Mouse (Mus musculus) liver, postnatal 0 days (tissue): Measurements from ENCODE around the gene Wfdc3. TPM values are rescaled to one million over a fixed set of nuclear protein-coding genes. Genes with fewer than 3 reads are reported as not detected.

Experiments used
- ATAC-seq: fragments of 200-750 bp; cut with Nextera tagmentation; 2 replicates; pipeline ENCODE4 v1.8.0; 2017; ENCODE audit warnings: mild to moderate bottlenecking, moderate library complexity
- DNase-seq: peaks from one replicate; pipeline ENCODE4 v3.0.0-alpha.2; 2016
- H3K27ac ChIP-seq: fragments of 300-500 bp; sonication (generic); 2 replicates; pipeline ENCODE4 v1.5.1; 2014; ENCODE audit warnings: antibody characterized with exemption, moderate library complexity, mild to moderate bottlenecking, low read depth
- H3K27me3 ChIP-seq: fragments of 300-500 bp; sonication (generic); 2 replicates; pipeline ENCODE4 v1.6.1; 2014; ENCODE audit warnings: low read length, control low read depth, mixed read lengths; ENCODE audit not compliant: insufficient read depth
- H3K36me3 ChIP-seq: fragments of 300-500 bp; sonication (generic); replicated peaks from 2 replicates; pipeline ENCODE4 v1.6.1; 2014; ENCODE audit warnings: mild to moderate bottlenecking, control low read depth, low read length, moderate library complexity, mixed read lengths; ENCODE audit not compliant: insufficient read depth
- H3K4me1 ChIP-seq: fragments of 300-500 bp; sonication (generic); 2 replicates; pipeline ENCODE4 v1.6.1; 2014; ENCODE audit warnings: antibody characterized with exemption, mild to moderate bottlenecking, control low read depth; ENCODE audit not compliant: insufficient read depth
- H3K4me2 ChIP-seq: fragments of 300-500 bp; sonication (generic); 2 replicates; pipeline ENCODE4 v1.6.1; 2014; ENCODE audit warnings: low read depth, mild to moderate bottlenecking, low read length, moderate library complexity, mixed read lengths
- H3K4me3 ChIP-seq: fragments of 300-500 bp; sonication (generic); 2 replicates; pipeline ENCODE4 v1.5.1; 2014; ENCODE audit warnings: low read depth, low read length
- H3K9ac ChIP-seq: fragments of 300-500 bp; sonication (generic); replicated peaks from 2 replicates; pipeline ENCODE4 v1.6.1; 2014; ENCODE audit warnings: mild to moderate bottlenecking, moderate library complexity
- H3K9me3 ChIP-seq: fragments of 300-500 bp; sonication (generic); 2 replicates; pipeline ENCODE4 v1.6.1; 2016; ENCODE audit warnings: mild to moderate bottlenecking, control low read depth, low read length, mixed read lengths
- CTCF ChIP-seq: sonication (generic); IDR thresholded peaks from 2 replicates; pipeline ENCODE4 v1.5.1; 2016; ENCODE audit warnings: antibody characterized with exemption, low read depth
- EP300 ChIP-seq: IDR thresholded peaks from 2 replicates; pipeline ENCODE4 v1.6.1; 2016; ENCODE audit warnings: antibody characterized with exemption, low read depth, mild to moderate bottlenecking
- WGBS: fragments of 180-500 bp; shearing (Covaris S2); extraction: QIAGEN DNeasy Blood & Tissue Kit; methylation state at CpG from one replicate; pipeline ENCODE4 v1.1.7; 2014; ENCODE audit not compliant: insufficient replicate concordance; 5-methylcytosine and 5-hydroxymethylcytosine counted together
- polyA plus RNA-seq: library from polyadenylated mRNA; unstranded; fragments of >200 nt; fragmentation: Nextera tagmentation; extraction: Ambion mirVana; gene quantifications from 2 replicates; pipeline ENCODE4 v1.2.1, GENCODE M21; 2015

Wfdc3 gene
- polyA plus RNA-seq = 2.0 and 2.5 TPM in 2 replicates

- TF ChIP-seq EP300 = no peak
- no peak for TF ChIP-seq CTCF
- Histone ChIP-seq H3K27ac (peak within 1 kb of the TSS; percentile 72), H3K4me3 (peak within 1 kb of the TSS; percentile 73), H3K36me3 (peaks cover 36% of the 10 kb centered on the region), H3K4me1 (peaks cover 24% of the 10 kb centered on the region), H3K9me3 (no peaks in the 10 kb centered on the region), H3K27me3 (no peaks in the 10 kb centered on the region), H3K4me2 (peak within 1 kb of the TSS; percentile 89), H3K9ac (peak within 1 kb of the TSS; percentile 91)
- peak; percentile 84 for ATAC-seq
- peak; percentile 98 for DNase-seq
- WGBS = under 1% methylated on average over 68 of the region's 70 CpGs
Measured at GRCm38 (mm10) chr2:164745843-164746479, at the start of gene Wfdc3, which contains the start of gene Dnttip1. TSS of gene Wfdc3 (minus strand) at chr2:164745931. TSS of gene Dnttip1 (plus strand) at chr2:164745983.

- TF ChIP-seq EP300 (no peak), CTCF (peak; percentile 97)
- H3K4me2 ChIP-seq = no peak overlapping the region
- peak; percentile 88 for DNase-seq
Measured at GRCm38 (mm10) chr2:164794293-164794692, 48.6 kb upstream of the Wfdc3 start.

GRCm38 (mm10) chr2:164793772-164794171, 48.0 kb upstream of the Wfdc3 start:
- Histone ChIP-seq H3K4me3 (no peak overlapping the region), H3K9ac (no peak overlapping the region), H3K27me3 (no peaks in the 10 kb centered on the region), H3K4me1 (peaks cover 6% of the 10 kb centered on the region), H3K36me3 (peaks cover 57% of the 10 kb centered on the region), H3K4me2 (no peak overlapping the region), H3K9me3 (no peaks in the 10 kb centered on the region), H3K27ac (no peak overlapping the region)
- TF ChIP-seq CTCF = no peak
- no peak for TF ChIP-seq EP300
- DNase-seq (no peak), ATAC-seq (no peak)
- WGBS = 81% methylated on average over 2 of the region's 2 CpGs

More at GRCm38 (mm10) chr2:164794293-164794692, 48.6 kb upstream of the Wfdc3 start:
- Histone ChIP-seq H3K4me3 (no peak overlapping the region), H3K4me1 (peaks cover 4% of the 10 kb centered on the region; the same call in 1 of the 2 replicates), H3K9ac (no peak overlapping the region), H3K27me3 (no peaks in the 10 kb centered on the region), H3K36me3 (peaks cover 60% of the 10 kb centered on the region), H3K27ac (no peak overlapping the region), H3K9me3 (no peaks in the 10 kb centered on the region)
- WGBS = 30% methylated on average over 5 of the region's 5 CpGs
- peak; percentile 47 for ATAC-seq

GRCm38 (mm10) chr2:164793236-164793635, 47.5 kb upstream of the Wfdc3 start:
- Histone ChIP-seq H3K9ac (no peak overlapping the region), H3K27ac (no peak overlapping the region), H3K4me3 (no peak overlapping the region), H3K9me3 (no peaks in the 10 kb centered on the region), H3K36me3 (peaks cover 60% of the 10 kb centered on the region), H3K4me2 (no peak overlapping the region), H3K27me3 (no peaks in the 10 kb centered on the region), H3K4me1 (peaks cover 12% of the 10 kb centered on the region)
- TF ChIP-seq EP300 (no peak), CTCF (peak; percentile 90)
- DNase-seq = peak; percentile 76
- ATAC-seq = 0 out of 2 replicates have a peak, but pooled peaks have one; percentile 13
- 73% methylated on average over 3 of the region's 3 CpGs for WGBS

- ATAC-seq (no peak), DNase-seq (no peak)
- Histone ChIP-seq H3K4me3 (no peak overlapping the region), H3K27ac (no peak overlapping the region), H3K4me2 (no peak overlapping the region), H3K27me3 (no peaks in the 10 kb centered on the region), H3K9me3 (no peaks in the 10 kb centered on the region), H3K9ac (no peak overlapping the region), H3K36me3 (peaks cover 59% of the 10 kb centered on the region), H3K4me1 (peaks cover 13% of the 10 kb centered on the region)
- WGBS = 90% methylated on average over 12 of the region's 12 CpGs
- no peak for TF ChIP-seq CTCF
- TF ChIP-seq EP300 = no peak
Measured at GRCm38 (mm10) chr2:164792400-164793190, 46.9 kb upstream of the Wfdc3 start.

GRCm38 (mm10) chr2:164791841-164792261, 46.1 kb upstream of the Wfdc3 start:
- Histone ChIP-seq H3K27me3 (no peaks in the 10 kb centered on the region), H3K9ac (no peak overlapping the region), H3K4me2 (no peak overlapping the region), H3K4me3 (no peak overlapping the region), H3K9me3 (no peaks in the 10 kb centered on the region), H3K4me1 (peaks cover 17% of the 10 kb centered on the region), H3K27ac (no peak overlapping the region), H3K36me3 (peaks cover 54% of the 10 kb centered on the region)
- ATAC-seq (no peak), DNase-seq (no peak)
- WGBS = 94% methylated on average over 18 of the region's 18 CpGs
- no peak for TF ChIP-seq CTCF
- no peak for TF ChIP-seq EP300
